Mouse (Mus musculus): ENCODE measurements around the gene Gm4553.
"Not testable (repeated sequence)": the region's sequence is repeated elsewhere in the genome, so short reads cannot be mapped to it uniquely, and the experiment has no call there.

The Gm4553 gene

DNA sequence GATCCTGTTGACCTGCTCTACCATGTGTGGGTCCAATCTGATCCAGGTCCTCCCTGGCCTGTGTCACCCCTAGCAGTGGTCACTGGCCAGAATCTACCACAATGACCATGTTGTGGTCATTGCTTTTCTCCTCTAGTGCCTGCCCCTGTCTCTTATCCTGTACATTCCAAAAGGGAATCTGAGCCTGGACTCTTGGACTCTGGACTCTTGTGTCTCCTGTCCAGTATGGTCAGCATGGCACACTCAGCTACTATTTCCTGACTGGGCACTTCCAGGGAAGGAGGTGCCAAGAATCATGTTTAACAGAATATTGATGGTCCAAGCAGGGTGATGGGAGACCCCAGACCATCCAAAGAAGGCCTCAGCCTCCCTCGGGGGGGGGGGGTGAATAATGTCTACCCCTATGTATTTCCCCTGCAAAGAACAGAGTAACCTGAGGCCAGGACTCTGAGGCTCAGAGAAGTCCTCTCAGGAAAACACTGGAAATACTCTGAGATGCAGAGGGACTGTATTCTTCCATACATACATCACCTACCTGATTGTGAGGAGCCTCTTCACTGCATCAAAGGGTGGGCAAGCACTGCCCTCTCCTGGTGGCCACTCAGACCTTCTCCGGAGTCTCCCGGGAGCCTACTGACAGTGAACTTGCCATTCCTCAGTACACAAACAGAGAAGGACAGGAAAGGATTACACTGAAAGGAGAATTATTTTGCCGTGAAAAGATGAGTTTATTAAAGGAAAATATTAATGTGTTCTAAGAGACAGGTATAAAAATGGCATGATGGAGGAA is 31.1 kb downstream of the Gm4553 start:
- DNase-seq: peak; percentile 45

- no peak for DNase-seq
Measured at GRCm38 (mm10) chr7:142128843-142129242, 36.7 kb downstream of the Gm4553 start.

DNA sequence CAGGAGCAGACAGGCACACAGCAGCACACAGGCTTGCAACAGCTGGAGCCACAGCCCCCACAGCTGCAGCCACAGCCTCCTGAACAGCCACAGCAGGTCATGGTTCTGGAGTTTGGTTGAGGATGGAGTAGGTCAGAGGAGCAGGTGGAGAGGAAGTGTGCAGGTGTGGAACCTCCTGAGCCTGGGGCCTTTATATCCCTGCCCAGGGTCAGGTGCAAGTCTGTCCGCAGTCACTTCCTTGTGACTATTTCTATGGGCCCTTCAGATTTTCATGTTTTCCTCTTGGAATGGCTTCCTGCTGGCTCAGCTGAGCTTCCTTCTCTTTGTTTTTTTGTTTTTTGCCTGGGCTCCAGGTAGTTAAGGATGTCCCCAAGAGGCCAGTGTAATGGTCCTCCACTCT is 44.9 kb downstream of the Gm4553 start, which contains the start of gene Gm45618:
Gene Gm45618 (minus strand): TSS at position 101 of the 400 bp plus-strand sequence.
- DNase-seq: not testable (repeated sequence)

- no peak for DNase-seq
Measured at GRCm38 (mm10) chr7:142119632-142120031, 45.9 kb downstream of the Gm4553 start.
